Mouse (Mus musculus) retina, postnatal 1 day (tissue): ENCODE data around the gene Cacna2d1.
A peak's percentile ranks its signal among the peaks of the same experiment; 100 is the strongest.

Experiments used
- DNase-seq: peaks from one replicate; pipeline ENCODE4 v3.0.0-alpha.2; 2012

Gene Cacna2d1

GRCm38 (mm10) chr5:16063949-16064348, 129.5 kb downstream of the Cacna2d1 start:
- DNase-seq = peak; percentile 49

- DNase-seq = no peak
These were observed 131.3 kb downstream of the Cacna2d1 start for GRCm38 (mm10) chr5:16065816-16066215.

- DNase-seq = no peak
These were observed 147.8 kb downstream of the Cacna2d1 start for GRCm38 (mm10) chr5:16082253-16082652.

- peak; percentile 27 for DNase-seq
These were observed 152.8 kb downstream of the Cacna2d1 start for GRCm38 (mm10) chr5:16086979-16087902.

- DNase-seq = no peak
These were observed 153.5 kb downstream of the Cacna2d1 start for GRCm38 (mm10) chr5:16087995-16088394.

- no peak for DNase-seq
These were observed 158.0 kb downstream of the Cacna2d1 start for GRCm38 (mm10) chr5:16092540-16092939.

GRCm38 (mm10) chr5:16093071-16093693, 158.7 kb downstream of the Cacna2d1 start:
- no peak for DNase-seq

- DNase-seq = peak; percentile 5
These were observed 160.9 kb downstream of the Cacna2d1 start for GRCm38 (mm10) chr5:16095345-16095744.

- DNase-seq = no peak
These were observed 164.3 kb downstream of the Cacna2d1 start for GRCm38 (mm10) chr5:16098766-16099165.

- no peak for DNase-seq
These were observed 167.3 kb downstream of the Cacna2d1 start for GRCm38 (mm10) chr5:16101820-16102219.

GRCm38 (mm10) chr5:16105701-16106100, 171.2 kb downstream of the Cacna2d1 start:
- no peak for DNase-seq

- DNase-seq = no peak
These were observed 176.2 kb downstream of the Cacna2d1 start for GRCm38 (mm10) chr5:16110643-16111042.

GRCm38 (mm10) chr5:16113879-16114278, 179.4 kb downstream of the Cacna2d1 start:
- no peak for DNase-seq

GRCm38 (mm10) chr5:16121334-16121733, 186.8 kb downstream of the Cacna2d1 start:
- peak; percentile 48 for DNase-seq

- DNase-seq = peak; percentile 56
These were observed 187.6 kb downstream of the Cacna2d1 start for GRCm38 (mm10) chr5:16122110-16122509.

- no peak for DNase-seq
These were observed 200.0 kb downstream of the Cacna2d1 start for GRCm38 (mm10) chr5:16134286-16135094.

- DNase-seq = no peak
These were observed 201.5 kb downstream of the Cacna2d1 start for GRCm38 (mm10) chr5:16135986-16136385.

- no peak for DNase-seq
These were observed 202.3 kb downstream of the Cacna2d1 start for GRCm38 (mm10) chr5:16136839-16137238.

- peak; percentile 44 for DNase-seq
These were observed 212.1 kb downstream of the Cacna2d1 start for GRCm38 (mm10) chr5:16146602-16147001.

- DNase-seq = no peak
These were observed 221.1 kb downstream of the Cacna2d1 start for GRCm38 (mm10) chr5:16155375-16156284.

- no peak for DNase-seq
These were observed 228.8 kb downstream of the Cacna2d1 start for GRCm38 (mm10) chr5:16163270-16163669.
